Mouse (Mus musculus): ENCODE measurements at regions not wholly inside any gene's neighbourhood (a gene's known extent, or its start where the extent isn't known, plus 50 kb on each side); places are given as distances from the start of the nearest gene placed in this dataset.
"Not testable (repeated sequence)": the region's sequence is repeated elsewhere in the genome, so short reads cannot be mapped to it uniquely, and the experiment has no call there.

GRCm38 (mm10) chr8:20436956-20437355 is 73.9 kb upstream of the Gm15319 start:
- DNase-seq (ENCODE audit: low spot score) = peak; percentile 1

GRCm38 (mm10) chr8:20433236-20433635 is 70.2 kb upstream of the Gm15319 start:
- DNase-seq (ENCODE audit: low spot score) = not testable (repeated sequence)

- not testable (repeated sequence) for DNase-seq (ENCODE audit: low spot score)
Observed at GRCm38 (mm10) chr8:20429469-20429868, 66.5 kb upstream of the Gm15319 start.

GRCm38 (mm10) chr8:20424903-20425222 is 61.9 kb upstream of the Gm15319 start:
- peak; percentile 3 for DNase-seq (ENCODE audit: low spot score)

GRCm38 (mm10) chr8:20424104-20424902 is 61.3 kb upstream of the Gm15319 start:
- DNase-seq (ENCODE audit: low spot score) = peak; percentile 97

GRCm38 (mm10) chr8:20420807-20421206 is 57.8 kb upstream of the Gm15319 start:
- not testable (repeated sequence) for DNase-seq (ENCODE audit: low spot score)

All from adipocyte (in vitro differentiated cells).